Mouse (Mus musculus) kidney, postnatal 25 days (tissue): ENCODE measurements around the gene Ccdc182.

Source experiments
- DNase-seq, 2 experiments: peaks; one replicate each; pipeline ENCODE4 v3.0.0; 2021; ENCODE audit warnings: mixed read lengths in 2 of 2

The Ccdc182 gene

DNA sequence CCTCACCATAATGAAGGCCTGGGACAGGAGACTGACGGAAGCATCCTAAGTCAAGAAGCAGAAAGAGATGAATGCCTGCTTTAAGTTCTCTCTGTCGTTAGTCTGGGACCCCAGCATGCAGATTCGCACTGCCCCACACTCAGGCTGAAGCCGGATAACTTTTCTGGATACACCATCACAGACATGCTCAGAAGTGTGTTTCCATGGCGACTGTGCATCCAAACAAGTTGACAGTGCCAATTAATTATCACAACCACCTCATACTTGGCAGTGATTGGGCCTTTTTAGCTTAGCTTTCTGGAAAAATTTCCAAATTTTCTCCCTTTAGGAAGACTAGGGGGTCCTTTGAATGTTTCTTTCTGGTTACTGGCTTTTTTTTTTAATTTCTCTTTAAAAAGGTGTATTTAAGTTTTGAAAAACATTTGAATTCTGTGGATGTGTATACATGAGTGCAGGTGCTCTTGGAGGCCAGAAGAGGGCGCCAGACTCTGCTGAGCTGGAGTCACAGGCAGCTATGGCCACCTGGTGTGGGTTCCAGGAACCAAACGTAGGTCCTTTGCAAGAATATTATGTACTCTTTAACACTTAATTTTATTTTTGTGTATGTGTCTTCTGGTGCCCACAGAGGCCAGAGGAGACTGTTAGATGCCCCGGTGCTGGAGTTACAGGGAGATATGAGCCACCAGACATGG is 12.3 kb upstream of the Ccdc182 start:
- no peak for DNase-seq

DNA sequence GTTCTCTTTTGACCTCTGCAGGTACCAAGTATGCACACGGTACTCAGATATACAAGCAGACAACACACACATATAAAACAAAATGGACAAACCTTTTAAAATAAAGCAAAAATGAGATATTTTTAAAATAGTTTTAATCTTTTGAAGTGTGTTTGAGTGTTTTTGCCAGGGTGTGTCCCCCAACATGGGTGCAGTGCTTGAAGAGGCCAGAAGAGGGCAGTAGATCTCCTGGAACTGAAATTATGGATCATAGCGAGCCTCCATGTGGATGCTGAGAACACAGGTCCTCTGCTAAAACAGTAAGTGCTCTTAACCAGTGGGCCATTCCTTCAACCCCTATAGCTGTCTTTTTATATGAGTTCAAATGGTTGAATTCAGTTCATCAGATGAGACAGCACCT is 11.3 kb upstream of the Ccdc182 start:
- DNase-seq, result no peak

DNA sequence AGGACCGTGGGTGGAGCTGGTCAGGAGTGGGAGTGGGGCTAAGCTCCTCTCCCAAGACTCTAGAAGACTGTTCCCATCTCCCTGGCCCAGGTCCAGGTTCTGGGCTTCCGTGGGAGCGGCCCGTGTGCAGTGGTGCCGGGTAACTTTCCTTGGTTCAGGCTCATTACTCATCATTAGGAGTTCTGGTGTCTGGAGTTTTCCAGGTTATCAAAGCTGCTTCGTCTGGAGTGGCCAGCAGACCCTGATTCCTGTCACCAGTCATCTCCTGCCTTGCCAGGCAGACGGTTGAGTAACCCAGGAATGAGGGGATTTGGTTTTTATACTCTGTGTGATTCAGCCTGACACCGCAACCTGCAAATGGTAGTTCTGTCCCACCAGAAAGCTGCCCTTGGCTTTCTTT is 7.8 kb upstream of the Ccdc182 start:
- DNase-seq, result peak in 1 of 2 experiments; percentile 54

DNA sequence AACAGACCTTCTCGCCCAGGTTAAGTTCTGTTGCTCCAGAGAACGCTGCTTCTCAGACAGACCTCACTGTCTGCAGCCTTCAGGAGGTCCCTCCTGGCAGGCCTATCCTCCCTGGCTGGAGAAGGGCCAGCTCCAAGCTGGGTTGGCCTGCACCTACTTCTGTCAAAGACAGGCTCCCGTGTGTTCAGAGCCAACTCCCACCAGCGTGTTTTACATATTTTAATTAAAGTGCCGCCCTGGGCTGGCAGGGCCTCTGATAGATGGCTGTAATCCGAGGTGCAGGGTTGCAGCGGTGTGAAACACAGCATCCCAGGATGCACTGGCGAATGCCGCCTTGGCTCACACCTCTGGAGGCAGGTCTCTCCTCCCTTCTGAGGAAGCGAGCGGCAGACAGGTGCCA is 5.5 kb upstream of the Ccdc182 start:
- peak in 1 of 2 experiments; percentile 56 for DNase-seq

DNA sequence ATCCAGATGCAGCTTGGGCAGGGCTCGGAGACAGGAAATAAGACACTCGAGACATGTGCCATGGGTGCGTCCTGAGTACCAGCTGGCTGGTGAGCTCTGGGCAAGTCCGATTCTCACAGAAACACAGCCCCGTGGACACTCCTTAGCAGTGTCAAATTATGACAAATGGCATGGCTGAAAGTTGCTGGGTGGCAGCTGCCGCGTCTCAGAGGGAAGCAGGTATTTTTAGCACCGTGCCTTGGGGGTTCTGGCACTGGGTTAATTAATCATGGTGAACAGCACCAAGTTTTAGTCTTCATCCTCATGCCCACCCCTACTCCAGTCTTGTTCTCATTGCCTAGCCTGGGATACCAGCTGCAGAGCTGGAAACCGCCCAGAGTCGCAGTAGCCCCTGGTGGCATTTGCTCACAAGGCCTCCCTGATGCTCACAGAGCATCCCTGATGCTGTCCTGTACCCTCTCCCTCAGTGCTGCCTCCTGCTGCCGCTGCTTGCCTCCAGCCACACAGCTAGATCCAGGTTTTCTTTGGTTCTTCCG is 5.0 kb upstream of the Ccdc182 start:
- DNase-seq, result no peak

DNA sequence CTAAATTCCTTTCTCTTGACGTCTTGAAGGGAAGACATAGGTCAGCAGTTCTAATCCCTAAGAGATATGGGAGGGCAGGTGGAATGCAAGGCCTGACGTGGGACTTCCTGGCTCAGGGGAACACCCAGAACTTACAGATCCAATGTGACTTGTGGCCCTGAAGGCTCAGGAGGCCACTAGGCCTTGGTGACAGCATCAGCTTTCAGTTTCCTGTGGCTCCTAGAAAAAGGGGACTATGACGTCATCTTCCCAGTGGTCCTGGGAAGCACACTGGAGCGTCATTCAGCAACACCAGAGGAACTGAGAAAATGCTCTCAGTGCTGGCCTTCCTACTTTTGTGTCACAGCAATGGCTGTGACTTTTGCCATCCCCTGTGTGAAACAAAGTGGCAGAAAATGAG is 2.6 kb upstream of the Ccdc182 start:
- DNase-seq, result no peak

DNA sequence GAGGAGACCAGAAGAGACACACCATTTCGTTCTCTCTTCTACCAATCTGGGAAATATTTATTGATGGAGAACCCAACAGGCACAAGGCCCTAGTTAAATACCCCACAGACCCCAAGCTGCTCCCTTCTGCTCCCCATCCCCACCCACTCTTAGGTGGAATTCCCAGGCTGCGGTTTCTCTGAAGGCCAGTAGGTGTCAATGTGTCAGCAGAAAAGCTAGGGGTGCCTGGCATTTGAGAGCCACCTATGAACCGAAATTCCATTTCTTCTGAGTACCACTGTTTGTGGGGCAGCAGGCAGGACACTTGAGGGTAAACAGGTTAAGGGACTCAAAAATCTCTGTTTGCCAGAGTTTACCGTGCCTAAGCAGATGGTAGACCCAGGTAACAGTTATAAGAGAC is 2.2 kb upstream of the Ccdc182 start:
- DNase-seq, result peak; percentile 49 to 56

DNA sequence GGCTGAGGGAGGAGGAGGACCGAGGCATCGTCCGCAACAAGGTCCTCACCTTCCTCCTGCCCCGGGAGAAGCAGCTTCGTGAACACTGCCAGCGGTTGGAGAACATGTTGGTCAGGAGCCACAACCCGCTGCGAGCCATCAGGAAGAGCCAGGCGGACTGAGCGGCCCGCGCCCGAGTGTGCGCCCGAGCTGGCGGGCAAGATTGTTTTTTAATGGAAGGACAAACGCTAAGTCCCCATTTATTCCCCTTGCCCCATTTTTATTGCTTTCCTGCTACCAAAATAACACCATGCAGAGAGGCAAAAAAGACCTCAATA is 494 bp downstream of the Ccdc182 start:
- peak in 1 of 2 experiments; percentile 45 for DNase-seq

DNA sequence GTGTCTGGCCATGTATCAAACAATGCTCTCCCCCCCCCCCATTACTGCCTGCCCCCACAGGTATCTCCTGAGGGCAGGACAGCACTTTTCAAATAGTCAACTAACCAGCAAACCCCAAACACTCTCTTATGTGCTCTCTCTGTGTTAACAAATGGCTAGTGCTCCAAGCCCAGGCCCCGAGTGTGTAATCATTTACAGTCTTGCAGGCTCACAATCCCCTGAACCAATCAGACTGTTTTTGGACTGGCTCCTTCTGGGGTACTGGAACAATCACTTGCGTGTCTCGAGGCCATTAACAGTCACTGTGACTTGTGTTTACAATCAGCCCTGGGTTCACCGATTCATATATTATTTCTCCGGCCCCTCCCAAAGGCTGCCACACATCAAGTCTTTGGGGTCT is 1.4 kb downstream of the Ccdc182 start:
- DNase-seq, result peak; percentile 63 to 77

DNA sequence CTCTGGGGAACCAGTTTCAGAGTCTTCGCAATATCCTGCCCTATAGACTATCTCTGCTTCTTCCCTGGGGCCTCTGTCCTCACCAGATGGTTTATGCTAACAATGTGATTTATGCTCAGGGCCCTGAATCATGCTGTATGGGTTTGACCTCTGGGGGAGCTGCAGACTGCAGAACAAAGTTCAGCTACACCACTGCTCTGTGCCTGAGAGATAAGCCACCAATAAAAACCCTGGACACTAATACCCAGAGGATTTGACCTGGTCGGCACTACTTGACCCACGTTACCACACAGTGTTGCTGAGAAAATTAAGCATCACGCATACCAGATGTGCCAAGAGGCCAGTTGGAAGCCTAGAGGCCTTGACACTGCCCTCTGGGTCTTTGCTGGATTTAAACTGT is 3.7 kb downstream of the Ccdc182 start:
- peak; percentile 49 to 63 for DNase-seq

DNA sequence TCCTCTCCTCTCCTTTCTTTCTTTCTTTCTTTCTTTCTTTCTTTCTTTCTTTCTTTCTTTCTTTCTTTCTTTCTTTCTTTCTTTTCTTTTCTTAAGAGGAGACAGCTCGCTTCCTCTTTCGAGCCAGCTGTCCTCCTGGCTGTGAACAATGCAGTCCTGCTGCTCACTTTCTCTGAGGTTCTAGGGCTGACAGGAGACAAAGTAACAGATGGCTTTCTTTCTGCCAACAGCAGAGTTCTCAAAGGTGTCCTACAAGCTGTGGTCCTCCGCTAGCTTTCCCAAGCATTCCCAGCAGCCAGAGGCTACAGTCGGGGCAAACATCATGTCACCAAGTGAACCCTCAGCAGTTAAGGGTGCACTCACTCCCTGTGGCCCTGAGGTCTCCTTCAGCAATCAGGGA is 5.5 kb downstream of the Ccdc182 start:
- DNase-seq, result no peak

DNA sequence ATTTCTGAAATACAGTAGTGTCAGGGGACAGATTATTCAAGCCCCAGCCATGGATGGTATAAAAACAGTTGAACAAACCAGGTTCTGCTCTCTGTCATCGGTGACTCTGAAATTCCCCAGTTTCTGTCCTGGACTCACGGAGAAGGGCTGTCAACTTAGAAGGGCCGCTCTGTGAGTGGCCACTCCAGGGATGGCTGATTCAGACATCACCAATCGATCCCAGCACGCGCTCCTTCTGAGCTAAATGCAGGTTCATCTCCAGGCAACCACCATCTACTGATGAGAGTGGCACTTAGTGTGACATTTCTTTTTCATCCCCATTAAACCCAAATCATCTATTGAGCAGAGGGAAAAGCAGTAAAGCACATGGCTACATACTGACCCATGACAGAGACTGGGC is 7.8 kb downstream of the Ccdc182 start:
- peak; percentile 47 to 72 for DNase-seq

DNA sequence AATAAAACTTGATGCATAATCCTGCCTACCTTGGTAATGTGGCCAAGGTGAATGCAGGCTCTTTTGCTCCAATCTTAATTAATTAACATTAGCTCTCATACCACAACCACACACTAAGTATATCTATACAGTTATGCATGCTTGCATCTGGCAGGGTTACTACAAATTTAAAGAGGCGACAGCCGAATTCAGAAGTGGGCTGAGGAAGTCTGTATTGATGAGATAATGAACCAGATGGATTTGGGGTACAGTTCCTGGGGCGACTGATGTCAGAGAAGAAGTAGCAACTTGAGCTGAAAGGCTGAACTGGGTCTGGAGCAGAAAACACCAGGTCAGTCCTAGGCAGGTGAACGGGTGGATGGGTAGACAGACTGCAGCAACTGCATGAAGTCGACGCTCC is 11.9 kb downstream of the Ccdc182 start:
- DNase-seq, result no peak

DNA sequence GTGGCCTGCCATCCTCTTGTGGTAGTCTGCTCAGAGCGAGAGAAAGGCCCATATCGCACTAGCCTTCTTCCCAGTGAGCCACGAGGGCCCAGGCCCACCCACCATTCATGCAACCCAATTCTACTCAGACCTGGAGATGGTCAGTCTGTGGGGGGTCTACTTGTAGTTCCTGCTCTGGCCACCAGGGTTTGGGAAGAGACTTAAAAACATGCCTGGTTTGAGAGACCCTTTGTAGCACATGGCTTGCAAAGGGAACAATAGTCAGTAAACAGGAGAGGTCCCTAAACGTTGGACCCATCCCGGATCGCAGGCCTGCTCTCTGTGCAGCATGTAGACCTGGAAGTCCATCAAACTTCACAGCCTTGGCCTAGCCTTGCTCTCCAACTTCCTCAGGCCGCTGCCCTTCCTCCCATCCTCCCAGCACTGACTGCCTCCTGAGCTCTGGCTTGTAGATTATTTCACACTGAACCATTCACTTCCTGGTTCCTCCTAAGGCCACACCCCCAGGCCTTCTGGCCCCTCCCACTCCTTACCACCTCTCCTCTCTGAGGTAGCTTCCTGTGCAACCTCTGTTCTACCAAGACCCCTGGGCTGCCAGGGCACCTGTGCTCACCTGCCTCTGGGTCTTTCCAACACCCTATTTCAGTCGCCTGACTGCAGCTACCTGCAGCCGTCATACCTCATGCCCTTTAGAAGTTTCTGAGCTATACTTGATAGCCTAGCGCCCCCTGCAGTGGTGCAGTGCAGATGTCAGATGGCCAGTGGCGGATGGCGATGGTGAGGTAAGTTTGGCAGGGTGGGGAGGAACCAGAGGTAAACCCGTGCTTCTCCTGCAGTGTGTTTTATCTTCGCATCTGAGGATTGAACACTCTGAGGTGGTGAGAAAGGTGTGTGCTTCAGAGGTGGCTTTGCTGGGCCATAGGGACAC is 14.0 kb downstream of the Ccdc182 start:
- no peak for DNase-seq

DNA sequence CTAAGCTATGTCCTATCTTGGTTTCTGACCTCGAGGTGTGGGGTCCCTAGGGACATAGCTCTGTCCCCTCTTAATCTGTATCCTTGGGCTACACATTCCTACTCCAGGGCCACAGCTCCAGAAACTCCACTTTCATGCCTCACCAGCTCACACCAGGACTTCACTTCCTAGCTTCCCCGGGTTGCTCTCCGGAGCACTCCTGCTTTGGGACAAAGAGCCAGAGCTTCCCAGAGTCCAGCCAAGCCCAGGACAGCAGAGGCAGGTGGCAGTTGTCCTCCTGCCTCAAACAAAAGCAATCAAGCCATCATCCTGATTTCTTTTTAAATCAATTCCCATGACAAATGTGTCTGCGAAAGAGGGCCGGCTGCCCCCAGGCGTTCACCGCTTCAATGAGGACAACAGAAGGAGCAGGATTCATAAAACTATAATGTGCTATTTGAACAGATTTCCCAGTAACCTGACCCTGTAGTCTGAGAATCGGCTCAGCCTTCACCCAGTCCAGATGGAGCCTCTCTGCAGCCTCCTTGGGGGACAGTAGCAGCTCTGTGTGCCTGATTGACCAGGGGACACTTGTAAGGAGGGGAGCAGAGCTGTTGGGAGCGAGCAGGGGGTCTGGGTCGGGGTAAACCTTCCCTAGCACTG is 15.3 kb downstream of the Ccdc182 start:
- DNase-seq, result no peak

DNA sequence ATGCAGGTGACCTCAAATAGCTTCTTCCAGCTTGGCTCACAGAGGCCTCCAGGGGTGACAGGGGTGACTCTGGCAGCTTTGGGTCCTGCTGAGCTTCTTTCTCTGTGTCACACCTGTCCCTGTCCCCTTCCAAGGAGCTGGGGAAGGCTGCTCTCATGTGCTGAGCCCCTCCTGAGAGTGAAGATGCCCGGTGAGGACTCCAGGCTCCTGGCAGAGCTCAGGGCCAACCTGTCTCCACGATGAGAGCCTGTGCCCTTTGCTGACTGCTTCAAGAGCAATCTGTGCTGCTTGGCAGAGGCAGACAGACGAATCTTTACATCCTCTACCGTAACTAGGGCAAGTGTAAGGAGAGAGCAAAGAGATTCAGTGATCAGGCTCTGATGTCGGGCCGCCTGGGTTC is 16.9 kb downstream of the Ccdc182 start:
- no peak for DNase-seq

DNA sequence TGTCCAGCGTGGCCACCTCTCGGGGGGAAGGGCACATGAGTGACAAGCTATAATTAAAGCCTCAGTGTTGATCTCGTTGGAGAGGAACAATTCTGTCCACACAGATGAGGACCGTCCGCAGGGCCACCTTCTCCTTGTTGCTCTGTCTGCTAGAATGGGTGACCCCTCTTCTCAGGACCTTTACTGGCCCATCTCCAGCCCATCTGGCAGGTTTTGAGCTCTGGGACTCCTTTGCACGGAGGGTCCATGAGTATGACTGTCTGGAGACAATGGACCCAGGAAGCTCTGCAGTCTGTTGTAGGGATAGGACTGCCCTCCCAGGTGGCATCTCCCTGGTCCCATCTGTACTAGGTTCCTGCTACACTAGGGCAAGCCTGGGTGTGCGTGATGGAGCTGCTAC is 17.7 kb downstream of the Ccdc182 start:
- DNase-seq, result no peak

DNA sequence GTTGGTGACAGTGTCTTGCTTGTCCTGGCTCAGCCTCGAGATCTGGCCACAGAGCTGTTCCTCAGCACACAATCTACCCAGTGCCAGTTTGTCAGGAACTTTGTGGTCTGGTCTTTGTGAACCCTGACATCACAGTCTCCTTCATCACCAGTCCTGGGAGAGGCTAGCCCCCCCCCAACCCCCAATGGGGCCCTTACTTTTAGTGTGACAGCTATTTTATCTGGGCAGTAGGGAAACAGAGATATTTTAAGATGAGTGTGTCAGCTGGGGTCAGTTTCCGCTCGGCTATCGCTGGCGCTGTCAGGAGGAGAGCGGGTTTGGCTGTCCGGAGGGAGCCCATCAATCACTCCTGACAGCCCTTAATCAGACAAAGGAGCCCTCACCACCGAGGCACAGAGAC is 19.7 kb downstream of the Ccdc182 start:
- peak; percentile 54 to 64 for DNase-seq

DNA sequence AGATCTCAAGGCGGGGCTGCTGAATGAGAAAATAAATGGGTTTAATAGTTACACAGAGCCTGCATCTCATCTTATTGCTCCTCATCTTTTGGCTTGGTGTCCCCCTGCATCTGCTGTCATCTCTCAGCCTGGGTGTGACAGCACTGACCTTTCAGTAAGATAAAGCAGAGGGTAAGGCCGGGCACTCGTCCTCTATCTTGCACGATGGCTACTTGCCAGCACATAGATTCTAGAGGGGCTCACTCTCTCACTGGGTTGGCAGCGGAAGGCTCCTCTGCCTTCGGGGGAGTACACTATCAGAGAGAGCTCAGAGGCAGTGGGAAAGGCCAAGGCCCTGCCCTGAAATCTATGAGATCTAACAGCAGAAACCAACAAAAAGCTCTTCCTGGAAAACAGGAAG is 20.6 kb downstream of the Ccdc182 start:
- DNase-seq, result no peak

DNA sequence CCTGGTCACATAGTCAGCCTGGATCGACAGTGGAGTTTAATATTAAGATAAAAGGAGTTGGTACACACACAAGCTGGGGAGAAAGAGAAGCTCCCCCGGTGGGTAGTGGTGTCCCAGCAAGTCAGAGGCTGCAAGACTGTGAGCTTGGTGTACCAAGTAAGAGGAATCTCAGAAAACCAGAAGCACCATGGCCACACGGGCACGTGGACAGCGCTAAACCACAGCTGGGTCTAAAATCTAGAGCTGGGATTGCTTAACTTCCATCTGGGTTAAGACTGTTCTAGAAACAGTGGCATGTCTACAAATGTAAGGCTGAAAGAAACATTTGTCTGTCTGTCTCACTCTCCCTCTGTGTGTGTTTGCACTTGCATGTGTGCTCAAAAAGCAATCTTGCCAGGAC is 21.5 kb downstream of the Ccdc182 start:
- DNase-seq, result no peak

DNA sequence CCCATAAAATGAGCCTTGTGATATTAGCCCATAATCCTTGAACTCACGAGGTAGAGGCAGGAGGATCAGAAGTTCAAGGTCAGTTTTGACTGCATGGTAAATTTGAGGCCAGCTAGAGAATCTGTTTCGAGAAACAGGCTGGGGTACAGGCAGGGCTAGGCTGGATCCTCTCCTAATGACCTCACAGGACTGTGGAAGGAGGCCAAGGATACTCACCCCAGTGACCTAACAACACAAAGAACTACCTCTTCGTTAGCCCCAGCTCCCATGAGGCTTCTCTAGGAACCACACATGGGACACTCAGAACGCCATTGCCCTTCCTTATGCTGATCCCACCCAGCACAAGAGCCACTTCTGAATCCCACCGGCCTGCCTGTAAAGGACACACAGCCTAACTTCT is 25.0 kb downstream of the Ccdc182 start:
- no peak for DNase-seq

DNA sequence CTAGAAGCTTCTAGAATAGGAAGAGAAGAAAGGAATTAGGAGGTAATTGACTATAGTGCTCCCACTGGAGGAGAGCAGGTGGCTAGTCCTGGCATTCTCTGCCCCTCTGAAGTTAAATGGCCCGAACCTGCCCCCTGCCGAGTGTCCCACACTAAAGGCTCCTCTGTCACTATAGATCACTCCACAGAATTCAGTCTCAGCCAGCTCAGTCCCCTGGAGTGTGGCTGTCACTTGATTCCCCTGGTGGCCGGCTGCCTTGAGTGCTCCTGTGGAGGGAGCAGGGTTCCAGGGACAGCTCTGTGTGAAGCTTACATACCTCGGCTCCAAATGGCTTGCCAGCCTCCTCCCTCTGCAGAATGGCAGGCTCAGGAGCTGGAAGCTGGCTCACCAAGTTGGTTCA is 33.2 kb downstream of the Ccdc182 start:
- DNase-seq, result no peak

DNA sequence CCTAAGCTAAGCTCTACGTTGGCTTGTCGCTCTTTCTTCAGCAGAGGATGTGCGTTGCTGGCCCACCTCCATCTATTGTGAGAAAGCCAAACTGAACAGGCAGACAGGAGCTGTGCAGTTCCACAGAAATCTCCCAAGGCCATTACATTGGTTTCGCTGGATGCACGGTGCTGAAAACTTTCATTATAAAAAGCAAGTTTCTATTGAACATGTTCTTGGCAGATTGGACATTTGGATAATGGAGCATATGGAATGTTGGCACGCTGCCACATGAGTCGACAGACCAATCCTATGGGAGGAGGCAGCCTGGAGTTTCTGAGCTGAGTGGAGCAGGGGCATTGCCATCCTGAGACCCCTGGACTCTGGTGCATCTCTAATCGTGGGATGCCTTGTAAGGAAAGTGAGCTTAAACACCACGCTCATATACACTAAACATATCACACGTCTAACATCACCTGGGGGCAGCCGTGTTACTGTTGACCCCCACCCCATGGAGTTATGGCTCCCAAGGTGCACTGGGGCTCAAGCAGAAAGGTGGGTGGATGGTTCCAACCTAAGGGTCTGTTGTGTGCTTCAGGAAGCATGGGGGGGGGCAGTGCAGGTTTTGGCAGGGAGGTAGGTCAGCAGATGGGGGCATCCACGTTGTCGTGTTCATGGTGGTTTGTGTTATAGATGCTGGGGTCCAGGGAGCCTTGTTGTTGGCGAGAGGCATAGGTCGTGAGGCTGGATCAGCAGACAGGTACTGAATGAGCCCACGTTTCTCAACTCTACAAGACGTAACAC is 35.1 kb downstream of the Ccdc182 start:
- no peak for DNase-seq
